Mouse (Mus musculus) granulocyte monocyte progenitor cell, adult 5-6 weeks (primary cell): Measurements from ENCODE around the gene Me1. TPM values are rescaled to one million over a fixed set of nuclear protein-coding genes. Genes with fewer than 3 reads are reported as not detected.

Experiments
- ATAC-seq: replicated peaks from 2 replicates; pipeline ENCODE4 v1.8.0; 2016; ENCODE audit warnings: mild to moderate bottlenecking, moderate TSS enrichment, inconsistent platforms; ENCODE audit not compliant: poor library complexity, severe bottlenecking
- total RNA-seq, 2 experiments: library from RNA; stranded (forward) in 1 of 2; stranded (reverse) in 1 of 2; fragments of 200-712, 200-1000 nt in 1 of 2; fragments of >200 nt in 1 of 2; fragmentation: Nextera tagmentation in 1 of 2; gene quantifications; 2 replicates each; pipeline ENCODE4 v1.2.3; 2014 to 2017

Gene Me1
- not detected in 2 replicates for total RNA-seq (2014; fragmentation: Nextera tagmentation)
- not detected in 2 replicates for total RNA-seq (2017)

DNA sequence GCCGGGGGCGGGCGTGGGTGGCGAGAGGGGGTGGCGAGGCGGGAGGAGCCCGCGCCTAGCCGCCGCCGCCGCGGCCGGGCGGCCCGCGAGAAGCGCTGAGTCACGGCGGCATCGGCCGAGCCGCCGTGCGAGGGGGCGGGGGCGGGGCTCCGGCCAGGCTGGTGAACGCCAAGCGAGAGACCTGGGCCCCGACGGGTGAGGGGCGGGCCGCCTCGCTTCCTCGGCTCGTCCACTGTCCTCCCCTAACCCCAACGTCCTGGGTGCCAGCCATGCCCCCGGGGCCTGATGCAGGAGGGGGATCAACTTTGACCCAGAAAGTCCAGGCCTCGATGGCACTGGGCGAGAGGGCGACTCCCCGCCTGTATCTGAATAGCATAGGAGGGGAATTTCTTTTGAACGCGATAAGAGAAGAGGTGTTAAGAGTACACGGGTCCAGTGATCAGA lies at the start of gene Me1:
Gene Me1 (minus strand): TSS at position 136 of the 444 bp plus-strand sequence.
- ATAC-seq, result peak; percentile 88

DNA sequence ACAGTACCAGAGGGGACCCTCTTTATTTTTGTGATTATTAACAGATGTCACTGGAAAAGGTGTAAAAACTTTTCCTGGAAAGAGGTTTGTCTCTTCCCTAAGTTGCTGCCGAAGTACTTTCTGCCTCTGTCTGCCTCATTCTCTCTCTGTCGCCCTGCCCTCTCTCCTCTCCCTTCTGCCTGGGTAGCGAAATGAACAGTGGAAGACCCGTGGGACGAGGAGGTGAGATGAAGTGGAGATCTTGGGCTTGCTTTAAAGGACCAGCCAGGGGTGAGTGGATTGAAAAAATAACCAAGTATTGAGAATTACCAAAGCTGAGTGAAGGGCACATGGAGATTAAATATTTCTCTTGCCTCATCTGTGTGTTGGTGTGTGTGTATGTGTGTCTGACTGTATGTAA lies 48.3 kb upstream of the Me1 start:
- no peak for ATAC-seq

DNA sequence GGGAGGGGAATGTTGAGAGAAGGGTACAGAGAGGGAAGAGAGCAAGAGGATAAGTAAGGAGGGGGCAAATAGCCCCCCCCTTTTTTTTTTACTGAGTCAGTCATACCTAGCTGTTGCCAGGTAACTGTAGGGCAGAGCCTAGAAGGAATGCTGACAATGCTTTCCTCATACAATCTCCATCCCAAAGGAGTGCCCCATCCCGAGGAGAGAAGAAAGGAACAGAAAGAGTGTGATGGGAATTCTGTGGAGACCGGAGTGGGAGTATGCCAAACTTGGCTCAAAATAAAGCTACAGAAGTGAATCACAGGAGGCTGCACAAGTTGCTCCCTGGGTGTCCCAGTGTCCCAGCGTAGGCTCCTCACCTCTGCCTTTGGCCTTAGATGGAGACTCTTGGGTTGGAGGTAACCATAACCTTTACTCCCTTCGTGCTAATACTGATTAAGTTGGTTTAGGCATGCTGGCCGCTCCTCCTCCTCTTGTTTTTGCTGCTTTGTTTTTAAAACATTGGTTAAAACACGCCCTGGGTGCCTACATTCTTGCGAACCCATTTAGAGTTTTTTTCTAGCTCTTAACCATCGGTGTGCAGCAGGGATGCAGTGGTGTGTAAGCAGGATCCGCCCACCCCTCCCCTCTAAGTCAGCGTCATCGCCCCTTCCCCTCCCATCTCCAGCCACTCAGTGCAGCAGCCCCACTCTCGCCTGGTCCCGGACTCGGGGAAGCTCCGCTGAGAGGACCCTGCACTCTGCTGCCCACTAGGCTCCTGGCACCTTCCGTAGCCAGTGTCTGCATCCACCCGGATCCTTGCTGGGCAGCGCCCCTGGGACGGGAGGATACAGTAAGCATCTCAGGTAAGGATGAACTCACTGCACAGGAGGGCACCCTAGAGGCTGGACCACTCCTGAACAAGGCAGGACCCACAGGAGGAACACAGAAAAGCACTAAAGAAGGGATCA lies 47.5 kb upstream of the Me1 start, which contains the start of gene Prss35:
Gene Prss35 (plus strand): TSS at position 691 of the 953 bp plus-strand sequence.
- peak; percentile 25; the same call in 1 of the 2 replicates for ATAC-seq

DNA sequence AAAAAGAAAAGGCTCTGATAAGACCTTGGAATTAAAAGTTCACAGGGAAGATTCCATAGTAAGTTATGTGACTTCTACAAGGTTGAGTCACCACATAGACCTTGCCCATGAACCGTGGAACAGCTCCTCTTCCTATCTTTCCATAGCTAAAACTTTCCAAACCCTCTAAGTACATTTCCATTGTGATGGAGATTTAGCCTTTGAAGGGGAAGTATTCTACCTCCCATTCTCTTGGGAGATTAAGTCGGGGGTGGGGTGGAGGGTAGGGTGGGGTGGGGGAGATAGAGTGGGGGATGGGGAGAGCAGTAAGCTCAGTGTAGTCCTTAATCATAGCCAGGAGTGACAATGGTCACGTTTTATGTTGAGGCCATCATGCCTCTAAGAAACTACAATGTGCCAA lies 44.2 kb upstream of the Me1 start:
- no peak for ATAC-seq

DNA sequence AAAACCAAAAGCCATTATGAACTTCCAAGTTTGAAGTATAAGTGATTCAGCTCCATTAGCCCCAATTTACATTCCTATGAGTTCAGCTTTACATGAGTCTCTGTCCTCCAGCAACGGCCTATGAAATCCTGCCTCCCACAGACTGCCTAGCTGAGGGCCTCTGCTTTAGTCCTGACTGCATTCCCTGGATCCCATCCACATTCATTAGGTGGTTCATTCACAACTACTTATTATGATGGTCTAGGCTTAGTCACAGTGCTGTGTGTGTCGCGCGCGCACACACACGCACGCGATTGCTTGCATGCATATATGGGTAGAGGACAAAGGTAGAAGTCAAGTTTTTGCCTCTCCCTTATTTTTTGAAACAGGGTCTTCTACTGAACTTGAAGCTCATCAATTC lies 43.0 kb upstream of the Me1 start:
- ATAC-seq, result no peak

DNA sequence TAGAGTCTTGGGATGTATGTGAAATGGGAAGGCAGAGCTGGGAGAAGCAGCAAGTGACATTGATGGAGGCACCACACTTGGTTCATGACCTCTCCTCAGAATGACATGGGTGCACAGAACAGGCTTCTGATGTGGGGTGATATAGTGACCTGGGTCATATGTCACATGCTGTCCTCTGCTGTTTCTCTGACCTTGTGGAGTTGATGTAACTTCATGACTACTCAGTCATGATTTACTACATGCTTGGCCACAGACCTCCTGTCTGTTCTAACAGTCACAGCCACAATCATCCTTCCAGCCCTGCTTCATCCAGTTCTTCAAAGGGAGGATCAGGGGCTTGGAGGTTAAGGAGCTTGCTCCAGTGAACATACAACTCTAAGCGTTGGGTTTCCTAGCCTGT lies 42.3 kb upstream of the Me1 start:
- ATAC-seq, result no peak

DNA sequence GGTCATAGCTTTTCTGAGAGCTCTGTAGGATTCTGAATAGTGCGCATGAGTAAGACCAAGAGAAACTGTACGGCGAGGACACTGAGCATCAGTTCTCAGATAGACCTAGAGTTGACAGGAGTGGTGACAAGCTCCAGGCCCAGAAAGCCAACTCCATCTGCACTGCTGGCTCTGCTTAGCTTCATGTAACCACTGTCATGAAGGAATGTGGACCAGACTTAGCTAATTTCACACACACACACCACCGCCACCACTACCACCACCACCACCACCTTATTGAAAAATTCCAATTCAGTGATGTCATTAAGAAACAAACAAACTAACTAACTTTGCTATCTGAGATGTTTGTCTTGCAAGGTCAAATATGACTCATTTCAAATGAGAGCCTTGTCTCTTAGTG lies 41.2 kb upstream of the Me1 start:
- ATAC-seq, result no peak

DNA sequence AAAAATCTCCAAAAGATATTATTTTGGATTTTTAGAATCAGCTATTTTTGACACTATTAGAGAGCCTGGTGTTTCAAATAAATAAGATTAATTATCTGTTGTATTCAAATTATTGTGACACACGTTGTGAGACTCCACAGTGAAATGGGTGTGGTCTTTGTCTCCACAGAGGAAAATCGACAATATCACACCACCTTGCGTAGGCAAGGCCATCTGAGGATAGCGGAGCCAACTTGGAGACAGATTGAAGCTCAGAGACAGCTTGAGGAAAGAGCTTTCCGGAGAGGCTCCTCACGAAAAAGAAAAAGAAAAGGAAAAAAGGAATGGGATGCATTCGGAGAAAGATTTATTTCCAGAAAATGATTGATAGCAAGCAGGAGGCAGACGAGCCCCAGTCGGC lies 39.0 kb upstream of the Me1 start:
- no peak for ATAC-seq

DNA sequence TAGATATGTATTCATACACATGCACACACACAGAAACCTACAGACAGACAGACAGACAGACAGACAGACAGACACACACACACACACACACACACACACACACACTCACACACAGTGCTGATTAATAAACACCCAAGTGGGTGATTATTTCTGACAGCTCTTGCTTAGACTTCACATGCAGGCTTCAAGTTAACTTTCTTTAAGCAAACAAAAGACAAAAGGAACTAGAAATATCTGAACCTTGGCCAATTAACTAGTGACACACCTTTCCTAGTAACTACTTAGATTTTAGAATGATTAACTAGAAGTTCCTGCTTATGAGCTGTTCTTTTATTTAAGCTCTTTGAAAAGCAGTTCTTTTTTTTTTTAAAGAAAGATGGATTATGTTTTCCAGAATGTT lies 38.6 kb upstream of the Me1 start:
- no peak for ATAC-seq

DNA sequence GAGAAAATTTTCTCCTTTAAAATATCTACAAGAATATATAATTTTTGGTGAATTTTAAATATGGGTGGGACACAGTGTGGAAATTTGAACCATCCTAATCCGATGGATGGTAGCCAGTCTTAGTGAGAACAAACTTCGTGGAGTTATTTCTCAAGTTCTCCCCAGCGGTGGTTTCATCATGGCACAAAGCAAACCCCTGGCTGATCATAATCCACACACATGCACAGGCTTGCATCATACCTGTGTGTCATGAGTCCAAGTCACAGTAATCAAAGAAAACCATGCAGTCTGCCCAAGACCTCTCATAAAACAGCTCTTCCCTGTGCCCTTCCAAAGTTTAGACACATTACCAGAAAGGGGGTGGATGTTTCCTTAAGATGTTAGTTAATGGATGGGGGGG lies 34.1 kb upstream of the Me1 start:
- ATAC-seq, result no peak

DNA sequence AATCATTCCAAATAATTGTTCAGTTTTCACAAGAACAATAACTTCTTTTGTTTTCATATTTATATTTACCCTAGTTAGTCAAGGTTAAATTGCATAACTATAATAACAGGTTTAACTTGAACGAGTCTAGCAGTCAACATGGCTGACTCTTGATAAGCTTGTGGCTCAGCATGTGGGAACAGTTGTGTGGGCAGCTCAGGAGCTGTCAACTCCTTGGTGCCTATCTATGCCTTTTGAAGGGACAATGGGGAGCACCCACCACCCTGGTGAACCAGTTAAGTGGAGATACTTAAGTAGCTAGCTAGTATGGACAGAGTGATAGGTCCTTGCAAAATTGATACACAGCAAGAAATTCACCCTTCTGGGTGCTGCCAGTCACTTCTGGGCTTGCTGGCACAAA lies 33.3 kb upstream of the Me1 start:
- no peak for ATAC-seq

DNA sequence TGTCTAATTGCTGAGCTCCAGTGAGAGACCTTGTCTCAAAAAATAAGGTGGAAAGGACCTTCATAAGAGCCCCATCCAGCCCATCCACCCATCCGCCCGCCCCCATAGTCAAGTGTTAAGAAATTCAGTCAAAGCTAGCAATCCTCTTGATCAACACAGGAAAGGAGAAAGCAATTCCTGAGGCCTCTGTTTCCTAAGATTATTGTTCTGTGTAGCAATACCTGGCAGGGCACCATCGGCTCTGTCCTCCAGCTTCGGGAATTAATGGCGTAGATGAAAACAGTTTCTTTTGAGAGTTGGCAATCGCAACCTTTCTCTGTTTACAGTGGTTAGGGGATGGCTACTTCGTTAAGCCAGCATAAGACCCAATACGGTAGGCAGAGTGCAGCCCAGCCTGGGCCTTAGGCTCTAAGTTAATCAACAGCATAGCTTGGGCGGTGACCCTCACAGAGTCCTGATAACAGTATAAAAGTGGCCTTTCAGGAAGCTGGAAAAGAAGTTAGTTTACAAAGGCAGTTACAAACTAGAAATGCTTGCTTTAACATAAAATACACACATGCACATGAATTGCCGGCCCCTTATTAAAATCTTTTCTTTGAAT lies 32.6 kb upstream of the Me1 start:
- no peak for ATAC-seq

DNA sequence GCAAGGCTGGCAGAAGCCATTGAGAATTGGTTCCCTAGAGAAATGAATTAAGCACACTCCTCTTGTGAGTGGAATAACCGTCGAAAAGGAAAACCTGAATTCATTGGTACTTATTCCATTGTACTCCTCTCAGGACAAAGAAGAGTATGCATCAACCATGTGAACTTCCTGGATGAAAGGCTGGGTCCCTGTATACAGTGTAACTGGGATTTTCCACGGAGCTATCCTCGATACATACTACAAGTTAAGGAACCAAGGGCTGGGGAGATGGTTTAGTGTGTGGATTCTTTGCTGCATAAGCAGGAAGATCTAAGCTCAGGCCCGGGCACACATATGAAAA lies 30.6 kb upstream of the Me1 start:
- no peak for ATAC-seq

DNA sequence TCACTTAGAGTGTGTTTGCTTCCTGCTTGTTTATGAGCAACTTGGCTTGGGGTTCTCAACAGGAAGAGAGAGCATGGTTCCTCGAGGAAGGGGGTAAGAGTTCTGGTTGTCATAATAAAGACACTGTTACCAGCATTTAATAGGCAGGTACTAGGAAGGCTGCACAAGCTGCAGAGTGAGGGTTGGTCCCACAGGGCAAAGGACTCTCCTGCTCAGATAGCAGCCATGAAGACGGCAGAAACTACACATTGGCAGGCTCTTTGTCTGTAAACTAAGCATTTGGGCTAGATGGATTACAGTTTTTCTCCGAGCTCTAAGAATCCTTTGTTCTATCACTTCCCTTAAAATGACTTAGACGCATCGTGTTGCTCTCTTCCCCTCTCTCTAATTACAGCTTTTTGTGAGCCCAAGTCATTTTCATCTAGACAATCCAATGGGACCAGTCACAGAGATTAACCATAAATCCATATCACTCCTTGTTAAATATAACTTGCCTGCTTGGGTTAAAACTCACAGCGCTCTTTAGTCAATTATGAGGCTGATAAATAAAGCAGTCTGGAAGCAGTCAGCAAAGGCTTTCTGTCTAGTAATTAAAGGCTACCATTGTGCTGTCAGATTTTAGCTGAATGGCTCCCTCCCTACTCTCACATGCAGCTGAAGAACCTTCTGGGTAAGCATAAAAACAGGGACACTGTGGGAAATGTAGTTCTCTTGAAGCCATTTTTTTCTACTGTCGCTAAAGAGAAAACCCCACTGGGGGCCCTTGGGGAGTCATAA lies 30.0 kb upstream of the Me1 start:
- no peak for ATAC-seq

DNA sequence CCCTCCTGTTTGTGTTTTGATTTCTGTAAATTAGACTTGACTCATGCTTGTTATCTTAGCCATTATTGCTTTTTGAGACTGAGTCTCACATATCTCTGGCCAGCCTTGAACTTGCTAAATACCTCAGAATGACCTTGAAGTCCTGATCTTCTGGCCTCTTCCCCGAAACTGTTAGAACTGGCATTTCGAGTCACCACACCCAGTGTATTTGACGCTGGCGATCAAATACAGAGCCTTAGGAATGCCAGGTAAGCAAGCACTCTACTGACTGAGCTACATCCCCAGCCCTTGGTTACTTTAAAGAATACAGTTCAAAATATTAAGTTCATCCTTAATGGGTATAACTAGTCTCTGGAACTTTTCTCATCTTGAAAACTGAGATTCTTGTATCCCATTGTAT lies 29.3 kb upstream of the Me1 start:
- no peak for ATAC-seq

DNA sequence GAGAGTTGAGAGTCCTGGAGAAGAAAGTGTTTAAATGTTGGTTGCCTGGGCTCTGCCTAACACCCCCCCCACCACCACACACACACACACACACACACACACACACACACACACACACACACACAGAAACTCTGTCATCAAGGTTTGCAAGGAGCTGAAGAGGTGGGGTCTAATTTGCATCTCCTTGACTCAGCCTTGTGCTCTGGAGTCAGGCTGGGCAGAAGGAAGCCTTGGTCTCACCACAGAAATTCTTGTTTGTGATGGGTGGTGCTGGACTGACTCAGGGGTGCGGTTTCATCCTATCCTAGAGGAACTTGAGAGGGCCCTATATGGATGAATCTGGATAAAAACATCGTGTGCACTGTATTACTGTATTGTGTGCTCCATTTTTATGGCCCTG lies 25.0 kb upstream of the Me1 start:
- ATAC-seq, result no peak

DNA sequence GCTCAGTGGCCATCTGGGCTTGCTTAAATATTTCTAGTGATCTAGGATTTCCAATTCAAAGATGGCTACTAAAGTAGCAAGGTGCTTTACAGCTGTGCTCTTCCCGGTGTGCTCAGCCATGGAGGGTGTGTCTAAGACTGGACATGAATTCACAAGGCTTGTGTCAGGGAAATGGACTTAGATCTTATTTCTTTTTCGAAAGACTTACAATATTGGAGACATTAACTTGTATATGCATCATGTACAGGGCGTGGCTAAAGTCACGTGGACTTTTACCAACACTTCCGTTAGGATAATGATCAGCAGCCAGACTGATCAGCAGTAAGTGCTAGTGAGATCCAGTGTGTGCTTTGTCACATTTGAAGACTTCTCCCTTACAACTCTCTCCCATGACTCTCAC lies 24.5 kb upstream of the Me1 start:
- no peak for ATAC-seq

DNA sequence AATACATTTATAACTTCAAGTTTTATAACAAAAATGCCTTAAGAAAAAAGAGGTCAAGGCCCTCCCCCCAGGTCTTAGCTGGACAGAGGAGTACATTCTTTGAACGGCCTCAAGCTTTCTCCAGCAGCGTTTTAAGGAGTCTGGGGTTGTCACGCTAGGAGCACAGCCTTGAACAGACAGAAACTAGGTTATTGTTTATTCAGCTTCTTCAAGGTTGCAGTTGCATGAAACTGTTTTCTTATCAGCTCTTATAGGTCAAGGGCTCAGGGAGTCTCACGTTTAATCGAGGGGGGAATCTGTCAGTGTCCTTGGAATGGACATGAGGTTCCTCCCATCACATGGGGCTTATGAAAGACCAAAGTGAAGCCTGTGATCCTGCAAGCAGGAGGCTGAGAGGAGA lies 21.4 kb upstream of the Me1 start:
- ATAC-seq, result no peak

DNA sequence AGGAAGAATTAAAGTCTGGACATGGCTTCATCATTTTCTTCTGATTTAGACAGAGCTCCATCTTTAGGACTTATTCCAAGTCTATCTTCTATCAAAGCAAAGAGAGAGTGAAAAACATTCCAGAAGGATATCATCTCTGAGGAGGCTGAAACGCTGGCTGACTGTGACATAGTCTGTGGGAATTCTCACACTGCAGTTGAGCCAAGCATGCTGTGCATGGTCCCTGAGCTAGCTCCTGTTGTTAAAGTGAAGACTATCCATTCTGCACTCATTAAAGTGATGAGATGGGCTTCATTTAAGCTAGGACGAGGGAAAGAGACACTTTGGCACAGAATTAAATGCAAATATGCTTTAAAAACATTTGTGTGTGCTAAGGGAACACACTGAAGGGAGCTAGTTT lies 20.8 kb upstream of the Me1 start:
- ATAC-seq, result no peak

DNA sequence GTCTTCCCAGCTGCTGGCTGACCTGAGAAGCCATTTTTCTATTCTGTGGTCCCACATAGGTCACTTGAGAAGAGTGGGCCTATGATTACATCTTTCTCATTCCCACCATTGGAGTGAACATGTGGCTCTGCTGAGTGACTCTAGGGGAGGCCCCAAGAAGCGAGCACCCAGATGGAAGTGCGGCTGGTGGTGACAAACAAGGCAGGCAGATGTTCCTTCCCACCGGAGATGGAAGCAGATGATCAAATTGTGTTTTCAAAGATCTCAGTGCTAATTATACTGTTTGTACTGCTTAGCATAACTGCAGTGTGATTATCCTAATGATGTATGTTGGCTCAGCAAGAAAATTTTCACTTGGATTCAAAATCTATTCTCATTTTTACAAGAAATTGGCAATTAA lies 18.3 kb upstream of the Me1 start:
- no peak for ATAC-seq

DNA sequence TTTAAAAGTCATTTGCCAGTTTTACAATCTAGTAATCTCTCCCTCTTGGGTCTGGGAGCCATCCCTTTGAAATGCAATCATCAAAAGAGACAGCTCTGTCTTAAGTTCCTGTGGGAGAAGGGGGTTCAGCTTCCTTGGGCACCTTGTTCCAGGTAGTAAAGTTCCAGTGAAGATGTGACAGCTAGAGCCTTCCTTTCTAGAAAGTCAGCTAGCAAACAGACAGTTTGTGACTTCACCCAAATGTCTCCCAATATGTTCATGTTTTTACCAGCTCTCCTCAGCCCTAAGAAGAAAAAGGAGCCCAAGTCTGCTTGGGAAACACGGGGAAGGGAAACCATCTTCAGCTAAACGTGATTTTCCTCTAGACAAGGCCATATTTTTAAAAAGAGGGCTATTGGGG lies 16.9 kb upstream of the Me1 start:
- ATAC-seq, result no peak
